Mouse (Mus musculus): ENCODE data around the gene Crygd.

The Crygd gene

GRCm38 (mm10) chr1:65043433-65043832, 19.8 kb downstream of the Crygd start:
- DNase-seq (ENCODE audit: low spot score in 2 of 2) = no peak

- DNase-seq (ENCODE audit: low spot score in 2 of 2) = no peak
Observed at GRCm38 (mm10) chr1:65041837-65042236, 21.4 kb downstream of the Crygd start.

GRCm38 (mm10) chr1:65040806-65041205, 22.4 kb downstream of the Crygd start:
- no peak for DNase-seq (ENCODE audit: low spot score in 2 of 2)

- DNase-seq (ENCODE audit: low spot score in 2 of 2) = no peak
Observed at GRCm38 (mm10) chr1:65039679-65040078, 23.6 kb downstream of the Crygd start.

DNA sequence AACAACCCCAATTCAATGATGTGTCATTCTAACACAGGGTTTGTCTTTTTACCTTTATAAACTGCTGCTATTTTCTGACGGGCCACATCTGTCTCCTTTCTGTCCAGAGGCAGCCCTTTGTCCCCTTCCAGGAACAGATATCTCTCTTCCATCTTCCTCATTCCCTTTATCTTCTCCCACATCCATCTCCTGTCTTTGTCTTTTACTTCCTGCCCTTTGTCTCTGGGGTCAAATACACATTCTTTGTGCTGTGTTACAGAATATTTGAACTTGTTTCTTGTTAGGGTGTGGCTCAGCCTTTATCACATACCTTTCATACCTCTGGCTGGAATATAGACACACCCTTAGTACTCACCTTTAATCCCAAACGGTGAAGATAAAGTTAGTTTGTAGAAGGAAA, 25.7 kb downstream of the Crygd start:
- no peak for DNase-seq (ENCODE audit: low spot score in 2 of 2)

DNA sequence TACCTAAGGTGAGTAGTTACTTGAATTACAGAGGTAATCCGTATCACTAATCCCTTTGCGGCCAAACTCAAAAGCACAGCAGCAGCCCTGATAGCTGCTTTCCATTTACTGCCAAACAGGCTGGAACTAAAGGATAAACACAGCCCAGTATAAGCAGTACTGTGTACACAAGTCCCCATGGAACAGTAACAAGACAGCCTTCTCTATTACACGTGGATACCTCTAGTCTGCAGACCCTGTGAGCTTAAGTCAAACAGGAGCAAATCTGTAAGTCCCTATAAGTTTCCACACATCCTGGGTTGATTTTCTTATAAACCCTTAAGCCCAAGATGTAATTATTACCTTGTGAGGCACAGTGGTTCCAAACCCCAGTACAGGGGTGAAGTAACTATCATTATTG, 27.7 kb downstream of the Crygd start:
- no peak for DNase-seq (ENCODE audit: low spot score in 2 of 2)

GRCm38 (mm10) chr1:65032641-65033040, 30.6 kb downstream of the Crygd start, which contains the start of gene Akr1cl:
Gene Akr1cl, minus strand, starts transcription at chr1:65032759.
- DNase-seq (ENCODE audit: low spot score in 2 of 2) = no peak

GRCm38 (mm10) chr1:65028206-65028605, 35.0 kb downstream of the Crygd start:
- no peak for DNase-seq (ENCODE audit: low spot score in 2 of 2)

GRCm38 (mm10) chr1:65012726-65013125, 50.5 kb downstream of the Crygd start:
- no peak for DNase-seq (ENCODE audit: low spot score in 2 of 2)
